Mouse (Mus musculus): ENCODE measurements around the gene Vezf1. TPM values are rescaled to one million over a fixed set of nuclear protein-coding genes. Genes with fewer than 3 reads are reported as not detected.
"Not testable (repeated sequence)": the region's sequence is repeated elsewhere in the genome, so short reads cannot be mapped to it uniquely, and the experiment has no call there.

The Vezf1 gene
- 10 to 100 TPM; 76.5 to 87.2 TPM for total RNA-seq (2021)
- long read RNA-seq, experiment 1, full-length matches to known transcripts: 57 of 84 reads
- long read RNA-seq, experiment 1, partial matches to known transcripts: 4 of 84 reads
- long read RNA-seq, experiment 1, other reads (novel, unspliced or antisense): 23 of 84 reads
- long read RNA-seq, experiment 2, full-length matches to known transcripts: 81 of 105 reads
- long read RNA-seq, experiment 2, partial matches to known transcripts: 13 of 105 reads
- long read RNA-seq, experiment 2, other reads (novel, unspliced or antisense): 11 of 105 reads

GRCm38 (mm10) chr11:88067586-88068410 is at the start of gene Vezf1:
Gene Vezf1 (plus strand): TSS chr11:88068279.
- peak within 1 kb of the TSS; percentile 95 for H3K4me3 ChIP-seq
- DNase-seq: peak; percentile 90
- intact Hi-C loops (cut with DNase I): loop anchor here (2.0 kb wide), 2 partner anchors 31 to 93 kb away; partner anchors contain the start of gene Cuedc1
- no peak for TF ChIP-seq CTCF (IDR thresholded peaks at IDR 0.05)
- H3K27ac ChIP-seq: peak within 1 kb of the TSS; percentile 99

GRCm38 (mm10) chr11:88023933-88024332 is 44.1 kb upstream of the Vezf1 start:
- Histone ChIP-seq H3K27ac (no peak overlapping the region), H3K4me3 (no peak overlapping the region)
- no peak for TF ChIP-seq CTCF (IDR thresholded peaks at IDR 0.05)
- DNase-seq: no peak
- intact Hi-C loops (cut with DNase I): no loop called here

DNA sequence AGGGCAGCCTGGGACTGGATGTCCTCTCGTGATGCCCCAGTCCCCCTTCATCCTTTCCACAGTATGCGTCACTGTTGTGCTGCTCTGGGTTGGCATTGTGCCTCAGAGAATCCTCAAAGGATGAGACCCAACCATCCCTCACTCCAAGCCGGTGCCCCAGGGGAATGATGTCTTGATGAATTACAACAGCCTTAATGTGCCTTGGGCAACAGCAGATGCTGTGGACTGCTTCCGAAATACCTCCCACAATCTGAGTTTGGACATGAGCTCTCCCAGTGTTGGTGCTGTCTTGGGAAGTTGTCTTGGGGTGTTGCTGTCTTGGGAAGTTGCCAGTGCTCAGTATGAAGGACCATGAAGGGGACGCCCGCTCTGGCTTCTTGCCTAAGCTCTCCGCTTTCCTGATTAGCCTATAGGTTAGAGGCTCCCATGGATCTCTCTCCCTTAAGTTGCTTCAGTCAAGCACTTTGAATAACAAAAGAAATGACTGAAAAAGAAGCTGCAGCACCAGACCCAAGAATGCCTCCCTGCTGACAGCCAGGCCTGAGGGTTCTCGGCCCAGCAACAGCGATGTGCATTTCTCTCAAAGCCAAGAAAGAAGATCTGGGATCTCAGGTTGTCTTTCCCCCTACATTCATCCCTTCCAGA is 40.6 kb upstream of the Vezf1 start:
- no peak for DNase-seq
- Histone ChIP-seq H3K4me3 (no peak overlapping the region), H3K27ac (no peak overlapping the region)
- no peak for TF ChIP-seq CTCF (IDR thresholded peaks at IDR 0.05)
- intact Hi-C loops (cut with DNase I): no loop called here

GRCm38 (mm10) chr11:88028193-88028684 is 39.8 kb upstream of the Vezf1 start:
- intact Hi-C loops (cut with DNase I): no loop called here
- TF ChIP-seq CTCF (IDR thresholded peaks at IDR 0.05): no peak

GRCm38 (mm10) chr11:88030219-88030618 is 37.9 kb upstream of the Vezf1 start:
- no peak for TF ChIP-seq CTCF (IDR thresholded peaks at IDR 0.05)

More at GRCm38 (mm10) chr11:88028193-88028684, 39.8 kb upstream of the Vezf1 start:
- Histone ChIP-seq H3K4me3 (no peak overlapping the region), H3K27ac (no peak overlapping the region)
- no peak for DNase-seq

GRCm38 (mm10) chr11:88030836-88031235 is 37.2 kb upstream of the Vezf1 start:
- 0 out of 2 replicates have a peak overlapping the region, but pooled peaks have one; percentile 17 for H3K27ac ChIP-seq
- DNase-seq: no peak
- no peak for TF ChIP-seq CTCF (IDR thresholded peaks at IDR 0.05)
- intact Hi-C loops (cut with DNase I): no loop called here
- H3K4me3 ChIP-seq: no peak overlapping the region

More at GRCm38 (mm10) chr11:88030219-88030618, 37.9 kb upstream of the Vezf1 start:
- no peak for DNase-seq
- Histone ChIP-seq H3K27ac (peak overlapping the region; percentile 13; the same call in 1 of the 2 replicates), H3K4me3 (no peak overlapping the region)
- intact Hi-C loops (cut with DNase I): no loop called here

GRCm38 (mm10) chr11:88031753-88032152 is 36.3 kb upstream of the Vezf1 start:
- Histone ChIP-seq H3K27ac (no peak overlapping the region), H3K4me3 (no peak overlapping the region)
- TF ChIP-seq CTCF (IDR thresholded peaks at IDR 0.05): no peak
- intact Hi-C loops (cut with DNase I): no loop called here
- DNase-seq: no peak

DNA sequence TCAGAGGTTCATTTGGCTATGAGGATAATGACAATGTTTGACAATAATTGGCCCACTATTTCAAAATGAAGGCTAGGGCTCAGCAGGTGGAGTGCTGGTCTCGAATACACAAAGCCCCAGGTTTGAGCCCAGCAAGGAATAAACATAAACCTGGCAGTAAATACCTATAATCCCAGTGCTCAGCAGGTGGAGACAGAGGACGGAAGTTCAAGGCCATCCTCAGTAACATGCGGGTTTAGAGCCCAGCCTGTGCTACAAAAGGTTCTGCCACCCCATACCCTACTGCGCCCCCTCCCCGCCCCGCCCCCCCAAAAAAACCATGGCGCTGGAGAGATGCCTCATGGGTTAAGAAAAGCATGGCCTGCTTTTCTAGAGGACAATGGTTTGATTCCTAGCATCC is 32.1 kb upstream of the Vezf1 start:
- Histone ChIP-seq H3K4me3 (no peak overlapping the region), H3K27ac (no peak overlapping the region)
- no peak for TF ChIP-seq CTCF (IDR thresholded peaks at IDR 0.05)
- intact Hi-C loops (cut with DNase I): no loop called here
- no peak for DNase-seq

- DNase-seq: no peak
- intact Hi-C loops (cut with DNase I): no loop called here
- Histone ChIP-seq H3K4me3 (no peak overlapping the region), H3K27ac (no peak overlapping the region)
- no peak for TF ChIP-seq CTCF (IDR thresholded peaks at IDR 0.05)
Observed at GRCm38 (mm10) chr11:88036761-88037251, 31.3 kb upstream of the Vezf1 start.

GRCm38 (mm10) chr11:88037386-88037785 is 30.7 kb upstream of the Vezf1 start:
- no peak for DNase-seq
- no peak overlapping the region for H3K4me3 ChIP-seq
- intact Hi-C loops (cut with DNase I): no loop called here
- H3K27ac ChIP-seq: no peak overlapping the region
- TF ChIP-seq CTCF (IDR thresholded peaks at IDR 0.05): no peak

- DNase-seq: no peak
- intact Hi-C loops (cut with DNase I): no loop called here
- no peak for TF ChIP-seq CTCF (IDR thresholded peaks at IDR 0.05)
- no peak overlapping the region for H3K4me3 ChIP-seq
- no peak overlapping the region for H3K27ac ChIP-seq
Observed at GRCm38 (mm10) chr11:88039066-88039465, 29.0 kb upstream of the Vezf1 start.

DNA sequence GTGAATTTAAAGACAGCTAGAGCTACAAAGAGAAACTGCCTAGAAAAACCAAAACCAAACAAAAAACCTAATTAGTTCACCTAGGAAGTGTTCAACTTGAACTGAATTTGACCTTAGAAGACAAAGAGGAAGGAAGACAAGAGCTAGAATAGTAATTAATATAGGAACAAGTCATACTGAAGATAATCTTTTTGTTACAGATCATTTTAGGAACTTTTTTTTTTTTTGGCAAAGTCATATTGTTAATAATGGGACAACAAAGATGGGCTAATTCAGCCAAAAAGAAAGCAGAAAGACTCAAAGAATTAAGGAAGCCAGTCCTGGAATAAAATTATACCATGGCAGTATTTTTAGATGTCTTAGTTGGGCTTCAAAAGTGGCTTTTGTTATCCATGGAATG is 23.8 kb upstream of the Vezf1 start:
- no peak overlapping the region for H3K4me3 ChIP-seq
- intact Hi-C loops (cut with DNase I): loop anchor here (10.0 kb wide), 1 partner anchor 620 kb away; no protein-coding TSS in a partner anchor

GRCm38 (mm10) chr11:88045159-88045558 is 22.9 kb upstream of the Vezf1 start:
- intact Hi-C loops (cut with DNase I): loop anchor here (10.0 kb wide), 1 partner anchor 620 kb away; no protein-coding TSS in a partner anchor
- not testable (repeated sequence) for H3K4me3 ChIP-seq, H3K27ac ChIP-seq, DNase-seq

More for the DNA sequence above, 23.8 kb upstream of the Vezf1 start:
- no peak for DNase-seq
- no peak overlapping the region for H3K27ac ChIP-seq
- no peak for TF ChIP-seq CTCF (IDR thresholded peaks at IDR 0.05)
